Mouse (Mus musculus) activated CD4-positive, CD25-positive, alpha-beta regulatory T cell, adult 9 weeks (primary cell): ENCODE results near the gene Adat2. TPM values are rescaled to one million over a fixed set of nuclear protein-coding genes. Genes with fewer than 3 reads are reported as not detected.

Experiments used
- polyA plus RNA-seq: library from polyadenylated mRNA; unstranded; fragments of 100-300 nt; shearing (Covaris generic); gene quantifications from one replicate; pipeline ENCODE4 v1.2.1, GENCODE M21; 2017

Gene Adat2
- 2.4 TPM for polyA plus RNA-seq

DNA sequence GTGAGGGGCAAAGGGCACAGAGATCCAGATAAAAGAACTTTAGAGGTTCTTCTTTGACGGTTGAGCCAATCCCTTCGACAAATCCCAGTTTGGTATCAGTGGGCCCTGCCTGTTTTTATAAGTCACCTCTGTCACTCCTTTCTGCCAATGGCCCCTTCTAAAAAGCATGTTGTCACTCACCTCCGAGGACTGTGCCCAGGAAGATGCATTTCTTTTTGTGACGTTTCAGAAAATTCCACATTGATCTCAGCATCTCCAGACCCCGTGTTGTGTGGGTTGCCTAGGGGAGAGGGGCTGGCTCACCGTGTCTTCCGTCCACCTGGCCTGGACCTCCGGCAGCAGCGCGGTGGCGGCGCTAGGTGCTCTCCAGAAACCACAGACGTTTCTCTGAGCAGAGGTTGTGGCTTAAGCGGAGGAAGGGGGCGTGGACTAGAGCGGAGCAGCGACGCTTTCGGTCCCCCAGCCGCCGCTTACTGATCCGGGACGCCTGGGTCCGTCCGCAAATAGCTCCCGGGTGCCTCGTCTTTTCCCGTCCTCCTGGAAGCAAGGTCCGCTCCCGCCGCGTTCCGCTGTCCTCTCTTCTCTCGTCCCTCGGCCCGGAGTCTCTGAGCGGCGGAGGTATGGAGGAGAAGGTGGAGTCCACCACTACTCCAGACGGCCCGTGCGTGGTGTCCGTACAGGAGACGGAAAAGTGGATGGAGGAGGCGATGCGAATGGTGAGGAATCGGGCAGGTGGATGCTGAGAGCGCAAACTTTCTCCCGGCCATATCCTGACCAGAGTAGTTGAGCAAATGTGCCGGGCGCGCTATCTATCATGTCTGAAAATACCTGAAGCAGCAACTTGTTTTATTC is at the start of gene Adat2, which contains the start of gene Pex3:
Gene Adat2, plus strand, starts transcription at position 249 of the 852 bp plus-strand sequence.
Gene Pex3, minus strand, starts transcription at position 497 of the 852 bp plus-strand sequence.

Other genes with a start within 250 kb of the Adat2 start
- 7.2 TPM for gene Phactr2, start 78.5 kb upstream of the Adat2 start, polyA plus RNA-seq
- 59.6 TPM for gene Fuca2, start 53.4 kb upstream of the Adat2 start, polyA plus RNA-seq
- 37.8 TPM for gene Pex3, start 248 bp downstream of the Adat2 start, polyA plus RNA-seq